Mouse (Mus musculus) heart, embryonic 11.5 days (tissue): ENCODE data around the gene Map3k4. TPM values are rescaled to one million over a fixed set of nuclear protein-coding genes. Genes with fewer than 3 reads are reported as not detected.

ENCODE experiments used
- ATAC-seq: fragments of 200-750 bp; cut with Nextera tagmentation; replicated peaks from 2 replicates; pipeline ENCODE4 v1.8.0; 2017; ENCODE audit warnings: moderate library complexity; ENCODE audit not compliant: insufficient number of reproducible peaks, low FRiP score, low TSS enrichment
- H3K27ac ChIP-seq: fragments of 300-500 bp; sonication (generic); 2 replicates; pipeline ENCODE4 v1.5.1; 2014; ENCODE audit warnings: mild to moderate bottlenecking, low read depth, low read length
- H3K27me3 ChIP-seq: fragments of 300-500 bp; sonication (generic); 2 replicates; pipeline ENCODE4 v1.6.1; 2014; ENCODE audit warnings: mild to moderate bottlenecking, low read length, mixed read lengths; ENCODE audit not compliant: control insufficient read depth, insufficient read depth
- H3K36me3 ChIP-seq: fragments of 300-500 bp; sonication (generic); 2 replicates; pipeline ENCODE4 v1.6.1; 2014; ENCODE audit warnings: mild to moderate bottlenecking, low read length, moderate library complexity, mixed read lengths; ENCODE audit not compliant: control insufficient read depth, insufficient read depth
- H3K4me1 ChIP-seq: fragments of 300-500 bp; sonication (generic); 2 replicates; pipeline ENCODE4 v1.6.1; 2014; ENCODE audit warnings: low read length; ENCODE audit not compliant: control insufficient read depth, insufficient read depth
- H3K4me2 ChIP-seq: fragments of 300-500 bp; sonication (generic); 2 replicates; pipeline ENCODE4 v1.6.1; 2014; ENCODE audit warnings: mild to moderate bottlenecking, moderate library complexity
- H3K4me3 ChIP-seq: fragments of 300-500 bp; sonication (generic); 2 replicates; pipeline ENCODE4 v1.5.1; 2014; ENCODE audit warnings: low read depth, low read length
- H3K9ac ChIP-seq: fragments of 300-500 bp; sonication (generic); 2 replicates; pipeline ENCODE4 v1.6.1; 2014; ENCODE audit warnings: mild to moderate bottlenecking, low read depth, low read length, moderate library complexity
- H3K9me3 ChIP-seq: fragments of 300-500 bp; sonication (generic); replicated peaks from 2 replicates; pipeline ENCODE4 v1.6.1; 2016; ENCODE audit warnings: low read length; ENCODE audit not compliant: control insufficient read depth
- WGBS: fragments of 180-500 bp; shearing (Covaris S2); extraction: QIAGEN DNeasy Blood & Tissue Kit; methylation state at CpG from one replicate; pipeline ENCODE4 v1.1.7; 2014; ENCODE audit not compliant: insufficient replicate concordance; 5-methylcytosine and 5-hydroxymethylcytosine counted together
- polyA plus RNA-seq: library from polyadenylated mRNA; unstranded; fragments of >200 nt; fragmentation: Nextera tagmentation; extraction: Ambion mirVana; gene quantifications from 2 replicates; pipeline ENCODE4 v1.2.1, GENCODE M21; 2014

Map3k4 gene
- polyA plus RNA-seq, 1 experiment from 2014 or later: 39.5 TPM

DNA sequence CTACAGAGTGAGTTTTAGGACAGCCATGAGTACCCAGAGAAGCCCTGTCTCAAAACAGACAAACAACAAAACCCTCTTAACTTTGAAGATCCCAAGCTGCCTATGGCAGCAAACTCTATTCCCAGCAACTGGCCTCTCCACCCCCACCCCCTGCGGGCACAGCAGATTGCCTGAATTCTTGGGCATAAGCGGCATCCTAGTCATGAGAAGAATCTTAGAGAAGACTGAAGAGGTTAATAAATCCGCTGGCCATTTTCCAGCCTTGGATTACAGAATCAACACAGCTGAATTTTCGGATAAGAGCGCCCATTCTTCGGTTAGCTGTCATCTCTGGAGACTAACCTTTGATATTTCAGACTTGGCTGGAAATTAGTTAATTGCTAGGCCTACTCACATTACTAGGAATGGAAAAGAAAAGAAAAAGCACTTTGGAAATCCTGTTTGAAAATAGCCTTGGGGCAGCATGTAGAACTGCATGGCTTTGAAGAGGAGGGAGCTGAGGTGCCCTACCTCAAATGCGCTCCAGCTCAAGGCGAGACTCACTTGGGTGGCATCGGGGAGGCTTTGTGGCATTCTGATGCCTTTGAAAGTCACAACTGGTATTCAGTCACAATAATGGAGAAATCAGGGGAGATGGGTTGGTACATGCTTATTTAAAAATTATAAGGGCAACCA, 25.2 kb upstream of the Map3k4 start:
- H3K9ac ChIP-seq: no peak overlapping the region
- 84% methylated on average over 9 of the region's 9 CpGs for WGBS
- no peak overlapping the region for H3K27ac ChIP-seq
- no peaks in the 10 kb centered on the region for H3K36me3 ChIP-seq
- no peak overlapping the region for H3K4me3 ChIP-seq
- no peak overlapping the region for H3K4me2 ChIP-seq
- no peaks in the 10 kb centered on the region for H3K9me3 ChIP-seq
- H3K4me1 ChIP-seq: no peaks in the 10 kb centered on the region
- ATAC-seq: no peak
- H3K27me3 ChIP-seq: no peaks in the 10 kb centered on the region

DNA sequence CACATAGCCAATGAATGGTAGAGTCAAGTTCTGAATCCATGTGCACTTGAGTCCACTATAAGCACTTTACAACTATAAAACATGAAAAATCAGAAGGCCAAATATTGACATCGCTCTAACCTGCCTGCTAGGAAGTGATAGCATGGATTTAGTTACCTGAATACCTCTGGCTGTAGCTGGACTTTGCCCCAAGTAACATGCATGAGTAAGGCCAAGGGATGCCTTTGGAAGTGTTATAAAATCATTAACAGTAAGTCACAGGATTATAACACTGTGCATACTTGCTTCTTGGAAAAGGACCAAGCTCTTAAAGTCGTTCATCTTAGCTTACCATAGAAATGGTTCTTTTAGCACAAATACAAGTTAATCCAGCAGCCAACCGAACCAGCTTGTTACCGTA, 18.6 kb upstream of the Map3k4 start:
- no peak for ATAC-seq
- WGBS: 85% methylated on average over 4 of the region's 4 CpGs
- H3K27ac ChIP-seq: no peak overlapping the region

DNA sequence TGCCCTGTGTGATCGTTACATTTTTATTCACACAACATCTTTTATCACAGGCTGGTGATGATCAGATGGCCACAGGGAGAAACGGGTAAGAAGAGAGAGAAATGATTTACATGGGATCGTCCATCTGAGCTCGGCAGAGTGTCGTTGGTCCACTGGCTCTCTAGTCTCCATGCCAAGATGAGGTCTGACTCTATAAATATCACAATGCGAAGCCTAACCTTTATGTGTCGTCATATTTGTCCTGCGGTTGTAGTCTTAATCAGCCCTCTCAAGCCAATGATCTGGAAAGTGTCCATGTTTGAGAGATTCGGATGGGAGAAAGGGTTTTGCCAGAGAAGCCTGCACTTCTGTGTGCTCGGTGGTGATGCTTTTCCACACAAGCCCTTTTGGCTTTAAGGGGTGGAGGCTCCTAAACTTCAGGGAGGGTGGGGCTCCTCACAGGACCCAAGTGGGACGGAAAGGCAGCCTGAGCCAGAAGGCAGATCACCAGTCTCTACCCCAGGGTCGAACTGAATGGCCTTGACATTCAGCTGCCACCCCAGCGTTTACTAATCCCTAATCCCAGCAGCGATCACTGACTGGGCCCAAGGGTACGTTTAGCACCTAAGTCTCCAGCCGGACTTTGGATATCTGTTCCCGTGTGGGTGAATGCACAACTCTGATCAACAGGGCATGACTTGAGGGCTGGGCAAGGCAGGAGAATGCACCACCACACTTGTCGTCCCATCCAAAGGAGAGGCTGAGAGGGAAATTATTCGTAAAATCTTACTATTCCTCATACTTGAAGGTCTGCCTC, 17.7 kb upstream of the Map3k4 start:
- Histone ChIP-seq H3K9ac (no peak overlapping the region), H3K9me3 (no peaks in the 10 kb centered on the region), H3K27ac (no peak overlapping the region), H3K4me1 (no peaks in the 10 kb centered on the region), H3K4me3 (no peak overlapping the region), H3K4me2 (no peak overlapping the region), H3K27me3 (no peaks in the 10 kb centered on the region), H3K36me3 (no peaks in the 10 kb centered on the region)
- no peak for ATAC-seq
- WGBS: 73% methylated on average over 19 of the region's 19 CpGs

More for the DNA sequence above, 18.6 kb upstream of the Map3k4 start:
- Histone ChIP-seq H3K36me3 (no peaks in the 10 kb centered on the region), H3K27me3 (no peaks in the 10 kb centered on the region), H3K9me3 (no peaks in the 10 kb centered on the region), H3K4me1 (no peaks in the 10 kb centered on the region), H3K4me3 (no peak overlapping the region), H3K9ac (no peak overlapping the region), H3K4me2 (no peak overlapping the region)

DNA sequence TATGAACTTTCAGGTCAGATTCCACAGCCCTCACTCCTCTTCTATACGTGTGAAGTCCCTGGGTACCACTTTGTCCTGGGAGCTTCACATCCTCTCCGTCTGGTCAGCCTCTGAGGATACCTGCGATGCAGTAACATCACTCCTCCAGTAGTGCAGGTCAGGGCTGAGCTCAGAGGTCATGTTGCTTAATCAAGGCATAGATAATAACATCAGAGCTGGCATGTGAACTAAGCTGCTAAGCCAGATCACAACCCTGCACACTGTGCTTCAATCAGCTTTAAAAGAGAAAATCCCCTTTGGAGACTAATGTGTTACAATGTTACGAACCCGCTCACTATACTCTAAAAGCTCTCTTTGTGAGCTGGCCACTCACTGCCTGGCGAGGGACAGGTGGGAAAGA, 16.5 kb upstream of the Map3k4 start:
- H3K9ac ChIP-seq: no peak overlapping the region
- no peak for ATAC-seq
- H3K27ac ChIP-seq: no peak overlapping the region
- no peak overlapping the region for H3K4me2 ChIP-seq
- H3K9me3 ChIP-seq: no peaks in the 10 kb centered on the region
- 63% methylated on average over 6 of the region's 6 CpGs for WGBS
- no peaks in the 10 kb centered on the region for H3K36me3 ChIP-seq
- H3K4me3 ChIP-seq: no peak overlapping the region
- no peaks in the 10 kb centered on the region for H3K4me1 ChIP-seq
- H3K27me3 ChIP-seq: no peaks in the 10 kb centered on the region

DNA sequence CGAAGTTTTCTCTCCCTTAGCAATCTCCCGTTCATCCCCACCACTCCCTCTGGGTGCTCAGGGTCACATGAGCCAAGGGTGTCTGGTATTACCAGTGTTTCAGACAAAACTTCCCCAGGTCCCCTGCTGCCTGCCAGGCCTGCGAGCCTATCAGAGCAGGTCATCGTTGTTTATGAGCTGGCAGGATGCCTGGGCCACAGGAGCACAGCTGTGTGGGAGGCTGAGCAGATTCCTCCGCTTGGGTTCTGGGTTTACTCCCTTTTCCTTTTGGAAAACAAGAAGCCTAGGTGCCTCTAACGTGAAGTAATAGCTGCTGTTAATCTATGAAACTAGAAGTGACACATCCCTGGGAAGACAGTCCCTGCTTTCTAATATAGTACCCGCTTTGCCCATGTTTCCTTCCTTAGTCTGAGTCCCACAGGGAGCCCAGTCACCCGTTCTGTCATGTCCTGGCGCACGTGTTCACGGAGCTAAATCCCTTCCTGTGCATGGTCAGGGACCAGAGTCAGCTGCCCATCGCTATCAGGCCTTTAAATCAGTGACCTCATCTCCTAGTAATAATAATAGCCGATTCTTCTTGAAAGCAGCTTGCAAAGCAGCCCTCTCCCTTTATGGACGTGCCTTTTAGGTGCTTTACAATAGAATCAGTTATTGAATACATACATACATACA, 9.4 kb upstream of the Map3k4 start:
- peak overlapping the region; percentile 3 for H3K4me2 ChIP-seq
- H3K4me1 ChIP-seq: peaks cover 19% of the 10 kb centered on the region
- ATAC-seq: peak; percentile 69; the same call in 1 of the 2 replicates
- WGBS: 31% methylated on average over 14 of the region's 14 CpGs
- H3K9me3 ChIP-seq: no peaks in the 10 kb centered on the region
- H3K36me3 ChIP-seq: no peaks in the 10 kb centered on the region
- H3K27ac ChIP-seq: peak overlapping the region; percentile 31
- no peak overlapping the region for H3K4me3 ChIP-seq
- H3K27me3 ChIP-seq: no peaks in the 10 kb centered on the region
- peak overlapping the region; percentile 23; the same call in 1 of the 2 replicates for H3K9ac ChIP-seq

DNA sequence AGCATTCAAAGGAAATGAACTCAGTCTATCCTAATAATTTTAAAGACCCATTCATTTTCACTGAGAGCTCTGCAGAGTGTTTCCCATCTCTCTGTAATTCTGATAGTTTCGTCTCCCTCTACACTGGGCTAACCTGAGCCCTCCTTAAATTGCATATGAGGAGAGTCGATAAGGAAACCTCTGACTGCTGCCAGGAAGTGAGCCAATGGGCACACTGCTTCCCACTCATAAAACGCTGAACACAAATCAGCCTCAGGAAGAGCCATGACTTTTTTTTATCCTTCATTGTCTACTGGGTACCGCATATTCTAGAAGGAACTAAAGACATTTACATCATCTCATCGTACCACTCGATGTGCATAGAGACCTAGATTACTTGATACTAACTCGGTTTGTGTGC, 1.2 kb upstream of the Map3k4 start:
- no peak overlapping the region for H3K9ac ChIP-seq
- H3K4me1 ChIP-seq: peaks cover 21% of the 10 kb centered on the region
- no peaks in the 10 kb centered on the region for H3K9me3 ChIP-seq
- no peak overlapping the region for H3K4me3 ChIP-seq
- H3K36me3 ChIP-seq: no peaks in the 10 kb centered on the region
- H3K27ac ChIP-seq: no peak overlapping the region
- 0 out of 2 replicates have a peak overlapping the region, but pooled peaks have one; percentile 27 for H3K4me2 ChIP-seq
- ATAC-seq: no peak
- no peaks in the 10 kb centered on the region for H3K27me3 ChIP-seq
- WGBS: 82% methylated on average over 7 of the region's 7 CpGs

DNA sequence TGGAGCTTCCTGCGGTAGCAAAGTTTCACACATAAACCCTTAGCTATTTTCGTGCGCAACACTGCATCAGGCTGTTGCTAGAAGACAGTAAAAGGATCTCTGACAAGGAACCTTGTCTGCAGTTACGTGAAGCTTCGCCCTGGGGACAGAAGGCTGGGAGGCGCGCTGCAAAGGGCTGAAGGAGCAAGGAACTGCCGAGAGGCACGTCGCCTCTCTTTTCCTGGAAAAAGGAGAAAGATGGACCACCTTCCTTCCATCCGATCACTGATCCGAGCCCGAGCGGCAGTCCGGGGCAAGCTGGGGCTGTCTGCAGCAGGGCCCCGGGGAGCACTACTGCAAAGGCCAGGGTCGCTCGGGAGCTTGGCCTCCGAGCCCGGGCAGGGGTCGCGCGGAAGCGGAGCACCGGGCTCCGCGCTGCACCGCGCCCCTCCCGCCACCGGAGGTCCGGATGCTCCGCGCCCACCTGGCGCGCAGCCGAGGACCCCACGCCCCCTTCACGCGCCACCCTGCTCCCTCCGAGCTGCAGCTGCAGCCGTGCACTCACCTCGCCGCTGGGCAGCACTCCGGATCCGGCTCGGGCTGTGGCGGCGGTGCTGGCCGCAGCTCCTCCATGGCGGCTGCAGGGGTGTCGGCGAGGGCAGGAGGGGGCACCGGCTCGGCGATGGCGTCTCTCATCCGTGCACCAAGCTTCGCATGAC, 493 bp downstream of the Map3k4 start:
- under 1% methylated on average over 58 of the region's 59 CpGs for WGBS
- H3K27me3 ChIP-seq: no peaks in the 10 kb centered on the region
- peaks cover 26% of the 10 kb centered on the region for H3K4me1 ChIP-seq
- H3K4me2 ChIP-seq: peak overlapping the region; percentile 81
- no peaks in the 10 kb centered on the region for H3K9me3 ChIP-seq
- peak overlapping the region; percentile 92 for H3K27ac ChIP-seq
- no peaks in the 10 kb centered on the region for H3K36me3 ChIP-seq
- H3K4me3 ChIP-seq: peak overlapping the region; percentile 99
- peak; percentile 83 for ATAC-seq
- peak overlapping the region; percentile 91 for H3K9ac ChIP-seq

DNA sequence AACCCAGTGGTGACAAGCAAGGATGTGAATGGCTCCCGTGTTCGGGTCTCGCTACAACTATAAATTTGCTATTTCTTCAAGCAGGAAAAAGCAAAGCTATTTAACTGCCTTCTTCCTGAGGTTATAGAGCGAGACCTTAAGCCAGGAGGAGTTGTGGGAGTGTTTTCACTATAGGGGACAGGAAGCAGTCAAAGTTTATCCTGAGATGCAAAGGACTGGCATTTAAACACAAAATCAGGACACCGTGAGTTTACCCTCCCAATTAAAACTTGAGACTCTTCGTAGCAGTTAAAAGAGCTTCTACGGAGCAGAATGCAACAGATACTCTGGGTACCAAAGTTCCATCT, 1.0 kb downstream of the Map3k4 start:
- Histone ChIP-seq H3K27ac (peak overlapping the region; percentile 92; the same call in 1 of the 2 replicates), H3K4me2 (peak overlapping the region; percentile 81), H3K9me3 (no peaks in the 10 kb centered on the region), H3K27me3 (no peaks in the 10 kb centered on the region), H3K4me3 (peak overlapping the region; percentile 99), H3K4me1 (peaks cover 26% of the 10 kb centered on the region), H3K9ac (peak overlapping the region; percentile 91), H3K36me3 (no peaks in the 10 kb centered on the region)
- WGBS: 12% methylated on average over 7 of the region's 7 CpGs
- no peak for ATAC-seq
